Mouse (Mus musculus): ENCODE measurements around the gene Clybl.

- no peak for TF ChIP-seq POLR2A (IDR thresholded peaks at IDR 0.05; ENCODE audit: low read depth, low read length)
- TF ChIP-seq CTCF (conservative IDR thresholded peaks at IDR 0.05; ENCODE audit: insufficient read depth, insufficient read length, low read depth, low read length), result no peak
These were observed 224.5 kb downstream of the Clybl start for GRCm38 (mm10) chr14:122405897-122406540.
